Mouse (Mus musculus): ENCODE measurements around the gene Zfp365. TPM values are rescaled to one million over a fixed set of nuclear protein-coding genes. Genes with fewer than 3 reads are reported as not detected.

Zfp365 gene
- polyA plus RNA-seq, 1 experiment from 2014 or later: 1.7 TPM

DNA sequence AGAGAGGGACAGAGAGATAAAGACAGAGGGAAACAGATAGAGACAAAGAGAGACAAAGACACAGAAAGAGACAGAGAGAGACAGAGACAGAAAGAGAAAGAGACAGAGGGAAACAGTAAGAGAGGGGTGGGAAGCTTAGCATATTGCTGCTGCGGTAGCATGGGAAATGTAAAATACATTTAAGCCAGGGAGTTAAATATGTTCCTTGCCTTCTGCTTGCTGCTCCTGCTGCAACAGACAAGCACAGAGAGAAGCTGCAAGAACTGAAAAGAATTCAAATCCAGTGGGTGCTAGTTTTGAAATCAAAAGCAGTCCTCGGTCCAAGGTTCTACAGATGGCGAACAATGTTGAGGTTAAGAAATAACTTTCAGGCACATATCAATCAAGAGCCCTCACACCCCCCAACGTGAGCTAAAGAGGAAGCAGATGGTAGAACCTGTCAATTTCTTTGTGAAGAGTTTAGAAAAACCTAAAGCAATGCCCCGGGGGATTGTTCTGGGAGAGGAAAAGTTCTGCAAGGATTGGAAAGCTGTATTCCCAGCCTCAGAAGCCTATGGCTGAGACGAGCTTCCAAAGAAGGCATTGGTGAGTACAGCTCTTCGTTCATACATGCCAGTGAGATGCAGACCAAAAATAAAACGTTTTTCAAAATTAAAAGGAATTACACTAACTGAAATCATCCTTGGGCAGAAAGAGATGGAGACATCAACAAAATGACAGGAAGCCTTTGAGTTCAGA is 15.4 kb upstream of the Zfp365 start:
- no peaks in the 10 kb centered on the region for H3K4me1 ChIP-seq

DNA sequence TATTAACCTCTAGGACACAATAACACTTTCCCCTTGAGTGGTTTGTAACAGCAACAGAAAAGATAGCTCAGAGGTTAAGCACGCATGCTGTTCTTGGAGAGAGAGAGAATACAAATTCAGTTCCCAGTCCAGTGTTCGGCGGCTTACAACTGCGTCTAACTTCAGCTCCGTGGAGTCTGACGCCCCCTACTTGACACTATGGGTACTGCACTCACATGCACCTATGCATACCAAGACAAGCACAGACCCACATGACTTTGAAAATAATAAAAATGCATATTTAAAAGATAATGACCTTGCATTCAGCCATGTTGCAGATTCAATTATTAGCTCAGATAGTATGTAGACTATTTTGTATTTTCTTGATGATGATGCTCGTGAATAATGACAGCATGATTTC is 11.6 kb upstream of the Zfp365 start:
- Histone ChIP-seq H3K36me3 (no peaks in the 10 kb centered on the region), H3K4me3 (no peak overlapping the region), H3K4me1 (no peaks in the 10 kb centered on the region), H3K9ac (no peak overlapping the region), H3K9me3 (no peaks in the 10 kb centered on the region), H3K4me2 (no peak overlapping the region), H3K27ac (no peak overlapping the region), H3K27me3 (no peaks in the 10 kb centered on the region)
- 54% methylated on average over 7 of the region's 7 CpGs for WGBS
- no peak for ATAC-seq (ENCODE audit: insufficient number of reproducible peaks, low FRiP score, low TSS enrichment, low read depth)

More for the DNA sequence above, 15.4 kb upstream of the Zfp365 start:
- no peaks in the 10 kb centered on the region for H3K36me3 ChIP-seq
- ATAC-seq (ENCODE audit: insufficient number of reproducible peaks, low FRiP score, low TSS enrichment, low read depth): no peak
- H3K9ac ChIP-seq: no peak overlapping the region
- no peak overlapping the region for H3K4me2 ChIP-seq
- H3K27ac ChIP-seq: no peak overlapping the region
- no peak overlapping the region for H3K4me3 ChIP-seq
- 57% methylated on average over 8 of the region's 8 CpGs for WGBS
- H3K27me3 ChIP-seq: no peaks in the 10 kb centered on the region
- no peaks in the 10 kb centered on the region for H3K9me3 ChIP-seq

GRCm38 (mm10) chr10:67921777-67922176 is 9.3 kb upstream of the Zfp365 start:
- 89% methylated on average over 6 of the region's 6 CpGs for WGBS
- no peak overlapping the region for H3K27ac ChIP-seq
- no peak overlapping the region for H3K4me2 ChIP-seq
- H3K9ac ChIP-seq: no peak overlapping the region
- no peaks in the 10 kb centered on the region for H3K36me3 ChIP-seq
- H3K9me3 ChIP-seq: no peaks in the 10 kb centered on the region
- no peaks in the 10 kb centered on the region for H3K27me3 ChIP-seq
- H3K4me1 ChIP-seq: no peaks in the 10 kb centered on the region
- ATAC-seq (ENCODE audit: insufficient number of reproducible peaks, low FRiP score, low TSS enrichment, low read depth): no peak
- H3K4me3 ChIP-seq: no peak overlapping the region

- WGBS: 86% methylated on average over 4 of the region's 4 CpGs
- H3K4me3 ChIP-seq: no peak overlapping the region
- ATAC-seq (ENCODE audit: insufficient number of reproducible peaks, low FRiP score, low TSS enrichment, low read depth): no peak
These were observed 7.2 kb upstream of the Zfp365 start for GRCm38 (mm10) chr10:67919706-67920105.

DNA sequence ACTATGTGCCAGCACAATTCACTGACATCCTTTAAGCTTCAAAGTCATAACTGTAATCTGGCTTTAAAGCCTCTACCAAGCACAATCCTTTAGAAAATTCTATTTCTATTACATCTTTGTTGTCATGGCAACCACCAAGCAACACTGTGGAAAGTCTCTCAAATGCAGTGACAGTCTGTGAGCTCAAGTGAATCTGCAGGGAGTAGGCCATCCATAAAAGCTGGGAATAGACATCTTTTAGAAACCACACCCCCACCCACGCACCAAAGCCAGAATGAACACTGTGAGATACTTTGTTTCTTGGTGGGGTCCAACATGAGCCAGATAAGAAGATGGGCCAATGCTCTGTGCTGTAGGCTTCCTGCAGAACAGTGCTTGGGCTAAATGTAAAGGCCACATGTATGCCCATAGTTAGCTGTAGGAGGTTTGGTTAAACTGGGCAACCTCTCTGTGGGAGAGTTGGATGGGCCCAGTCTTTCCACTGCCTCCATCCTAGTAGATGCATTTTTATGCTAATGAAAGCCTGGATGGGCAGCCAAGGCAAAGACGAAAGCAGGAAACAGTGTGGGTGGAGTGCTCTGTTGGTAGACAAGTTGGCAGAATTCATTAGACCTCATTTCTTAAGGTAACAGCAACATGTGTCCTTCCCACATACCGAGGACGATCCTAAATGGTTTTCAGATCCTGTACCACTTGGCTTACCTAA is 5.9 kb upstream of the Zfp365 start:
- no peaks in the 10 kb centered on the region for H3K36me3 ChIP-seq
- ATAC-seq (ENCODE audit: insufficient number of reproducible peaks, low FRiP score, low TSS enrichment, low read depth): no peak
- no peaks in the 10 kb centered on the region for H3K9me3 ChIP-seq
- no peak overlapping the region for H3K27ac ChIP-seq
- no peak overlapping the region for H3K4me3 ChIP-seq
- no peak overlapping the region for H3K4me2 ChIP-seq
- no peaks in the 10 kb centered on the region for H3K27me3 ChIP-seq
- no peak overlapping the region for H3K9ac ChIP-seq
- no peaks in the 10 kb centered on the region for H3K4me1 ChIP-seq
- WGBS: 75% methylated on average over 4 of the region's 4 CpGs

More at GRCm38 (mm10) chr10:67919706-67920105, 7.2 kb upstream of the Zfp365 start:
- Histone ChIP-seq H3K36me3 (no peaks in the 10 kb centered on the region), H3K9me3 (no peaks in the 10 kb centered on the region), H3K4me2 (no peak overlapping the region), H3K9ac (no peak overlapping the region), H3K4me1 (no peaks in the 10 kb centered on the region), H3K27me3 (no peaks in the 10 kb centered on the region), H3K27ac (no peak overlapping the region)

- H3K4me2 ChIP-seq: no peak overlapping the region
- H3K27me3 ChIP-seq: no peaks in the 10 kb centered on the region
- H3K9me3 ChIP-seq: no peaks in the 10 kb centered on the region
- H3K36me3 ChIP-seq: no peaks in the 10 kb centered on the region
- H3K27ac ChIP-seq: no peak overlapping the region
- H3K9ac ChIP-seq: no peak overlapping the region
- ATAC-seq (ENCODE audit: insufficient number of reproducible peaks, low FRiP score, low TSS enrichment, low read depth): no peak
- peaks cover 3% of the 10 kb centered on the region; the same call in 1 of the 2 replicates for H3K4me1 ChIP-seq
- no peak overlapping the region for H3K4me3 ChIP-seq
- WGBS: 60% methylated on average over 7 of the region's 7 CpGs
These were observed 4.9 kb upstream of the Zfp365 start for GRCm38 (mm10) chr10:67917356-67917755.

DNA sequence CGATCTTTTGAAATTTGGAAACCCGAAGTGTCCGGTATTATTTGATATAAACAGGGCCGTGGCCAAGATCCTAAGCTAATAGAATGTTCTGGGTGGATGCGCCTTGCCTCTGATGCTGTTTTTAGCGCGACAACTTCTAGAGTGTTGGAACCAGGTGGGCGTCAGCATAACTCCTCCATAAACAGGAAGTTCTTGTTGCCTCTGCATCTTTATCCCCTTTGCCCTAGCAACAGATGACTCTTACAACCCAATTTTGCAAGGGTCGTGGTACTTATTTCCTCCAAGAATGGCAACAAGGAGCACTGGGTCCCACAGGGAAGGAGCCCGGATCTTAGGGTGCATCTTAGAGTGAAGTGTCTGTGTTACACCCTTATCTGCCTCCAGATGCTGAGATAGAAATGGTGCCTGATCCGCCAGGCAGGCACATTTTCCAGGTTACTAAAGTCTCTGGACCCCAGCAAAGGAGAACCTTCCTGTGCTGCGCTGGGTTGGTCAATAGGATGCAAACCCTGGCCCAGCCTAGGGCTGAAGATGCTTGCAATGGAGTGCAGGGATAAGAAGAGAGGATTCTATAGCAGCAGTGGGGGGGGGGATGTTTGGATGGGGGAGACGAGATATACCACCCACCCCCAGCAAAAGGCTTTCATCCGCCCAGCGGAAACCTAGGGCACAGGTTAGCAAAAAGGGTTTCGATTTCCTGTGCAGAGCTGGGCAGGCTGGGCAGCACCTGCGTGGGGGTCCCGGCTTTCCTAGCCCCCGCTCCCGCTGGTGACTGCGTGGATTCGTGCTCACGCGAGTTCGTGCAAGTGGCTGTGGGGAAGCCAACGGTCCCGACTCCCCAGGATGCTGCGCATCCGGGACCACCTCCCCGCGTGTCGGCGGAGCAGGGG is 770 bp downstream of the Zfp365 start:
- Histone ChIP-seq H3K27me3 (no peaks in the 10 kb centered on the region), H3K27ac (no peak overlapping the region), H3K4me2 (peak overlapping the region; percentile 94), H3K9ac (peak overlapping the region; percentile 45), H3K9me3 (no peaks in the 10 kb centered on the region), H3K36me3 (no peaks in the 10 kb centered on the region), H3K4me3 (peak overlapping the region; percentile 62), H3K4me1 (peaks cover 11% of the 10 kb centered on the region; the same call in 1 of the 2 replicates)
- 19% methylated on average over 33 of the region's 33 CpGs for WGBS
- ATAC-seq (ENCODE audit: insufficient number of reproducible peaks, low FRiP score, low TSS enrichment, low read depth): 0 out of 2 replicates have a peak, but pooled peaks have one; percentile 10

GRCm38 (mm10) chr10:67907931-67908330 is 4.5 kb downstream of the Zfp365 start:
- 93% methylated on average over 4 of the region's 4 CpGs for WGBS
- no peaks in the 10 kb centered on the region for H3K9me3 ChIP-seq
- H3K27me3 ChIP-seq: no peaks in the 10 kb centered on the region
- H3K36me3 ChIP-seq: no peaks in the 10 kb centered on the region
- H3K9ac ChIP-seq: no peak overlapping the region
- ATAC-seq (ENCODE audit: insufficient number of reproducible peaks, low FRiP score, low TSS enrichment, low read depth): no peak
- H3K4me1 ChIP-seq: peaks cover 11% of the 10 kb centered on the region; the same call in 1 of the 2 replicates
- no peak overlapping the region for H3K4me2 ChIP-seq
- H3K4me3 ChIP-seq: no peak overlapping the region
- H3K27ac ChIP-seq: no peak overlapping the region

- no peaks in the 10 kb centered on the region for H3K27me3 ChIP-seq
- 82% methylated on average over 2 of the region's 2 CpGs for WGBS
- no peaks in the 10 kb centered on the region for H3K36me3 ChIP-seq
- H3K4me3 ChIP-seq: no peak overlapping the region
- H3K9ac ChIP-seq: no peak overlapping the region
- H3K4me2 ChIP-seq: no peak overlapping the region
- no peak overlapping the region for H3K27ac ChIP-seq
- 0 out of 2 replicates have a peak, but pooled peaks cover 4% of the 10 kb centered on the region for H3K4me1 ChIP-seq
- ATAC-seq (ENCODE audit: insufficient number of reproducible peaks, low FRiP score, low TSS enrichment, low read depth): no peak
- H3K9me3 ChIP-seq: no peaks in the 10 kb centered on the region
These were observed 5.5 kb downstream of the Zfp365 start for GRCm38 (mm10) chr10:67906926-67907325.

DNA sequence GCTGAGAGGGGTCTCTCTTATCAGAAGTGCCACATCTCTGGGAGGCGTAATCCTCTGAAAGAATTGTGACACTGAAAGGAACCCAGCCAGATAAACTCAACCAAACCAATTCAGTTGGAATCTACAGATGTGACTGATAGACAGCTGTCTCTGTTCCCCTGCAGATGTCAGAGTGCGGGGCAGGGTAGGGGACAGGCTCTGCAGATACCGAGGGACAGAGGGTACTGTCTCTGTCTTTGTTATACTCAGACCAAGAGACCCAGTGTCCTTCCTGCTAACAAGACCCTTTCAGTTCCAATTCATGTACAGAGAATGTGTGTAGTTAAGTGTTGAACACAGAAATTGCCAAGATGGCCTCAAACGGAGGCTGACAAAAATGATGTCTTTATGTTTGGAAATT is 6.4 kb downstream of the Zfp365 start:
- H3K9ac ChIP-seq: no peak overlapping the region
- no peak overlapping the region for H3K4me2 ChIP-seq
- no peaks in the 10 kb centered on the region for H3K36me3 ChIP-seq
- no peaks in the 10 kb centered on the region for H3K4me1 ChIP-seq
- WGBS: 87% methylated on average over 4 of the region's 4 CpGs
- H3K9me3 ChIP-seq: no peaks in the 10 kb centered on the region
- no peaks in the 10 kb centered on the region for H3K27me3 ChIP-seq
- no peak for ATAC-seq (ENCODE audit: insufficient number of reproducible peaks, low FRiP score, low TSS enrichment, low read depth)
- H3K27ac ChIP-seq: no peak overlapping the region
- no peak overlapping the region for H3K4me3 ChIP-seq

- H3K9ac ChIP-seq: no peak overlapping the region
- no peak overlapping the region for H3K27ac ChIP-seq
- WGBS: 59% methylated on average over 7 of the region's 7 CpGs
- no peaks in the 10 kb centered on the region for H3K36me3 ChIP-seq
- no peak for ATAC-seq (ENCODE audit: insufficient number of reproducible peaks, low FRiP score, low TSS enrichment, low read depth)
- no peaks in the 10 kb centered on the region for H3K9me3 ChIP-seq
- no peak overlapping the region for H3K4me3 ChIP-seq
- H3K4me1 ChIP-seq: no peaks in the 10 kb centered on the region
- no peaks in the 10 kb centered on the region for H3K27me3 ChIP-seq
- H3K4me2 ChIP-seq: no peak overlapping the region
These were observed 9.1 kb downstream of the Zfp365 start for GRCm38 (mm10) chr10:67903387-67903786.

Data from limb, embryonic 15.5 days (tissue).